Mouse (Mus musculus) spleen, adult 2 months (tissue): ENCODE results near the gene Zfp1.
A peak's percentile ranks its signal among the peaks of the same experiment; 100 is the strongest.

ENCODE experiments used
- CTCF ChIP-seq: fragments of 200-500 bp; IDR thresholded peaks from 2 replicates; pipeline ENCODE4 v1.5.1; 2011; ENCODE audit warnings: mild to moderate bottlenecking, inconsistent platforms; ENCODE audit not compliant: insufficient read depth, insufficient read length, insufficient replicate concordance; ENCODE audit errors: extremely low read depth
- POLR2A ChIP-seq: fragments of 200-500 bp; IDR thresholded peaks from 2 replicates; pipeline ENCODE4 v1.6.1; 2011; ENCODE audit warnings: low read depth, low read length, inconsistent platforms

GRCm38 (mm10) chr8:111662473-111662872, 19.3 kb downstream of the Zfp1 start:
- no peak for TF ChIP-seq POLR2A
- peak; percentile 64; the same call in 1 of the 2 replicates for TF ChIP-seq CTCF
